Mouse (Mus musculus) limb, embryonic 14.5 days (tissue): ENCODE data around the gene Arhgap10. TPM values are rescaled to one million over a fixed set of nuclear protein-coding genes. Genes with fewer than 3 reads are reported as not detected.

Source experiments
- ATAC-seq: fragments of 200-750 bp; cut with Nextera tagmentation; 2 replicates; pipeline ENCODE4 v1.8.0; 2017; ENCODE audit warnings: low read depth, moderate number of reproducible peaks, moderate TSS enrichment; ENCODE audit not compliant: low FRiP score
- DNase-seq: peaks from one replicate; pipeline ENCODE4 v3.0.0-alpha.2; 2015; ENCODE audit warnings: low spot score
- H3K27ac ChIP-seq: fragments of 300-500 bp; sonication (generic); replicated peaks from 2 replicates; pipeline ENCODE4 v1.5.1; 2014; ENCODE audit warnings: low read depth, mild to moderate bottlenecking, low read length, moderate library complexity, mixed read lengths
- H3K27me3 ChIP-seq: fragments of 300-500 bp; sonication (generic); 2 replicates; pipeline ENCODE4 v1.6.1; 2014; ENCODE audit warnings: low read length, mixed read lengths; ENCODE audit not compliant: control insufficient read depth, insufficient read depth
- H3K36me3 ChIP-seq: fragments of 300-500 bp; sonication (generic); 2 replicates; pipeline ENCODE4 v1.6.1; 2014; ENCODE audit warnings: mild to moderate bottlenecking, low read length, moderate library complexity, mixed read lengths; ENCODE audit not compliant: control insufficient read depth, insufficient read depth
- H3K4me1 ChIP-seq: fragments of 300-500 bp; sonication (generic); 2 replicates; pipeline ENCODE4 v1.6.1; 2014; ENCODE audit warnings: antibody characterized with exemption, low read length, mixed read lengths; ENCODE audit not compliant: control insufficient read depth, insufficient read depth
- H3K4me2 ChIP-seq: fragments of 300-500 bp; sonication (generic); replicated peaks from 2 replicates; pipeline ENCODE4 v1.6.1; 2014; ENCODE audit warnings: low read depth, mild to moderate bottlenecking, low read length, moderate library complexity; ENCODE audit not compliant: severe bottlenecking
- H3K4me3 ChIP-seq: fragments of 300-500 bp; sonication (generic); replicated peaks from 2 replicates; pipeline ENCODE4 v1.5.1; 2014; ENCODE audit warnings: low read length
- H3K9ac ChIP-seq: fragments of 300-500 bp; sonication (generic); 2 replicates; pipeline ENCODE4 v1.6.1; 2014; ENCODE audit warnings: mild to moderate bottlenecking, low read depth, low read length, moderate library complexity; ENCODE audit not compliant: severe bottlenecking
- H3K9me3 ChIP-seq: fragments of 300-500 bp; sonication (generic); 2 replicates; pipeline ENCODE4 v1.6.1; 2016; ENCODE audit warnings: low read length; ENCODE audit not compliant: control insufficient read depth
- POLR2A ChIP-seq: fragments of 200-500 bp; IDR thresholded peaks from 2 replicates; pipeline ENCODE4 v1.8.0; 2012; ENCODE audit warnings: inconsistent platforms, mild to moderate bottlenecking, moderate library complexity, borderline replicate concordance; ENCODE audit not compliant: insufficient read depth, insufficient read length; ENCODE audit errors: extremely low read depth
- WGBS: fragments of 180-500 bp; shearing (Covaris S2); extraction: QIAGEN DNeasy Blood & Tissue Kit; methylation state at CpG from one replicate; pipeline ENCODE4 v1.1.7; 2014; 5-methylcytosine and 5-hydroxymethylcytosine counted together
- polyA plus RNA-seq, 2 experiments: library from polyadenylated mRNA; depleted of rRNA in 1 of 2; stranded (reverse) in 1 of 2; unstranded in 1 of 2; fragments of >200 nt; fragmentation: Nextera tagmentation in 1 of 2; extraction: Ambion mirVana in 1 of 2; gene quantifications; 2 replicates each; pipeline versions ENCODE4 v1.2.1 to v1.2.3; 2012 to 2014

Arhgap10 gene
- polyA plus RNA-seq, 2 experiments = 25.1 to 29.3 TPM

GRCm38 (mm10) chr8:77545616-77546015 lies 27.9 kb upstream of the Arhgap10 start:
- no peaks in the 10 kb centered on the region for H3K9me3 ChIP-seq
- no peak for TF ChIP-seq POLR2A
- ATAC-seq (no peak), DNase-seq (no peak)
- no peak overlapping the region for H3K4me3 ChIP-seq
- no peak overlapping the region for H3K9ac ChIP-seq
- H3K4me1 ChIP-seq = no peaks in the 10 kb centered on the region
- no peak overlapping the region for H3K27ac ChIP-seq
- WGBS = 87% methylated on average over 4 of the region's 4 CpGs
- H3K4me2 ChIP-seq = no peak overlapping the region
- no peaks in the 10 kb centered on the region for H3K36me3 ChIP-seq
- no peaks in the 10 kb centered on the region for H3K27me3 ChIP-seq

- Histone ChIP-seq H3K9ac (no peak overlapping the region), H3K4me3 (no peak overlapping the region), H3K9me3 (no peaks in the 10 kb centered on the region), H3K27me3 (no peaks in the 10 kb centered on the region), H3K27ac (no peak overlapping the region), H3K4me1 (no peaks in the 10 kb centered on the region), H3K4me2 (no peak overlapping the region), H3K36me3 (no peaks in the 10 kb centered on the region)
- 72% methylated on average over 3 of the region's 3 CpGs for WGBS
- DNase-seq (no peak), ATAC-seq (no peak)
- TF ChIP-seq POLR2A = no peak
Observed at GRCm38 (mm10) chr8:77544428-77544827, 26.7 kb upstream of the Arhgap10 start.

- H3K9me3 ChIP-seq = no peaks in the 10 kb centered on the region
- no peak for ATAC-seq
- H3K9ac ChIP-seq = no peak overlapping the region
- no peaks in the 10 kb centered on the region for H3K36me3 ChIP-seq
- no peaks in the 10 kb centered on the region for H3K27me3 ChIP-seq
- WGBS = 91% methylated on average over 6 of the region's 6 CpGs
- TF ChIP-seq POLR2A = no peak
- DNase-seq = no peak
- H3K4me2 ChIP-seq = no peak overlapping the region
- H3K27ac ChIP-seq = no peak overlapping the region
- no peak overlapping the region for H3K4me3 ChIP-seq
- H3K4me1 ChIP-seq = no peaks in the 10 kb centered on the region
Observed at GRCm38 (mm10) chr8:77543152-77543777, 25.5 kb upstream of the Arhgap10 start.

- DNase-seq = no peak
- Histone ChIP-seq H3K27me3 (no peaks in the 10 kb centered on the region), H3K9me3 (no peaks in the 10 kb centered on the region), H3K4me1 (no peaks in the 10 kb centered on the region), H3K4me3 (no peak overlapping the region), H3K36me3 (no peaks in the 10 kb centered on the region), H3K27ac (no peak overlapping the region), H3K4me2 (no peak overlapping the region), H3K9ac (no peak overlapping the region)
- 93% methylated on average over 1 of the region's 1 CpGs for WGBS
- TF ChIP-seq POLR2A = no peak
- ATAC-seq = no peak
Observed at GRCm38 (mm10) chr8:77538256-77538655, 20.5 kb upstream of the Arhgap10 start.

- no peaks in the 10 kb centered on the region for H3K27me3 ChIP-seq
- 80% methylated on average over 11 of the region's 12 CpGs for WGBS
- H3K4me1 ChIP-seq = no peaks in the 10 kb centered on the region
- no peaks in the 10 kb centered on the region for H3K36me3 ChIP-seq
- H3K27ac ChIP-seq = no peak overlapping the region
- H3K4me3 ChIP-seq = no peak overlapping the region
- ATAC-seq (no peak), DNase-seq (no peak)
- H3K4me2 ChIP-seq = no peak overlapping the region
- TF ChIP-seq POLR2A = no peak
- H3K9me3 ChIP-seq = no peaks in the 10 kb centered on the region
- no peak overlapping the region for H3K9ac ChIP-seq
Observed at GRCm38 (mm10) chr8:77536821-77537220, 19.1 kb upstream of the Arhgap10 start.
